Mouse (Mus musculus): ENCODE results near the gene Dnajc3. TPM values are rescaled to one million over a fixed set of nuclear protein-coding genes. Genes with fewer than 3 reads are reported as not detected.
"Not testable (repeated sequence)": the region's sequence is repeated elsewhere in the genome, so short reads cannot be mapped to it uniquely, and the experiment has no call there.

Dnajc3 gene
- total RNA-seq, 2 experiments from 2014 or later, result 19.3 to 22.0 TPM

- intact Hi-C loops (cut with DNase I; ENCODE audit: low total_unique reads), result no loop called here
- DNase-seq, result no peak
These were observed 39.5 kb downstream of the Dnajc3 start for GRCm38 (mm10) chr14:118977136-118977816.

DNA sequence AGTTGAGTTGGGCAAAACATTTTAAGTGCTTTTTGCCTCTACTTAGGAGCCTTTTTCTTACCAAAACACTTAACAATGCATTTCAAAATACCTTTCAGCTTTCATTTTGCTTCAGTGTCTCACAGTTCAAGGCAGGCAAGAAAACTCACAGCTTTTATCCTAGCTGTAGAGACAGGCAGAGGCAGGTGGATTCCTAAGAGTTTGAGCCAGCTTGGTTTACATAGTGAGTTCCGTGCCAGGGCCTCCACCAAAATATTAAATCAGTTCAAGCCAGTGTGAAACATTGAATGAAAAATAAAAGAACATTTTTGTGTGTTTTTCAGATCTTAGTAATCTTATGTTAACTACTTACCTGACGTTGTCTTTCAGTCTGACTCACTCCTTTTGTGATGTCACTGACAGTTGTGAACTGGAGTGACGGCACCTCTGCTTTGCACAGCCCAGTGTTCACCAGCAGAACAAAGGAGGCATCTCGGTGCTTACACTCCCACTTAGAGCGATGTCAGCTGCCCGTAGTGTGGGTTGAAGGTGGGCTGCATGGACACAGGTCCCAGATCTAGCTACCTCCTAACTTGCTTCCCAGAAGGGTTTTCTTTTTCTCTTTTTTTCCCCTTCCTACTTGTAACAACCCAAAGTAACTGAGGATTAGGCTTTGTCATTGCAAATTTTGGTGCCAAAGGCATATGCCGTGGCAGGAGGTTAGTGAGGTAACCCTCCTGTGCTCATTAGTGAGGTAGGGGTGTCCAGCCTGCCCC, 42.0 kb downstream of the Dnajc3 start:
- DNase-seq, result no peak
- intact Hi-C loops (cut with DNase I; ENCODE audit: low total_unique reads), result no loop called here

GRCm38 (mm10) chr14:118980358-118980757, 42.6 kb downstream of the Dnajc3 start:
- intact Hi-C loops (cut with DNase I; ENCODE audit: low total_unique reads), result no loop called here
- no peak for DNase-seq

GRCm38 (mm10) chr14:118980890-118981289, 43.1 kb downstream of the Dnajc3 start:
- no peak for DNase-seq
- intact Hi-C loops (cut with DNase I; ENCODE audit: low total_unique reads), result no loop called here

DNA sequence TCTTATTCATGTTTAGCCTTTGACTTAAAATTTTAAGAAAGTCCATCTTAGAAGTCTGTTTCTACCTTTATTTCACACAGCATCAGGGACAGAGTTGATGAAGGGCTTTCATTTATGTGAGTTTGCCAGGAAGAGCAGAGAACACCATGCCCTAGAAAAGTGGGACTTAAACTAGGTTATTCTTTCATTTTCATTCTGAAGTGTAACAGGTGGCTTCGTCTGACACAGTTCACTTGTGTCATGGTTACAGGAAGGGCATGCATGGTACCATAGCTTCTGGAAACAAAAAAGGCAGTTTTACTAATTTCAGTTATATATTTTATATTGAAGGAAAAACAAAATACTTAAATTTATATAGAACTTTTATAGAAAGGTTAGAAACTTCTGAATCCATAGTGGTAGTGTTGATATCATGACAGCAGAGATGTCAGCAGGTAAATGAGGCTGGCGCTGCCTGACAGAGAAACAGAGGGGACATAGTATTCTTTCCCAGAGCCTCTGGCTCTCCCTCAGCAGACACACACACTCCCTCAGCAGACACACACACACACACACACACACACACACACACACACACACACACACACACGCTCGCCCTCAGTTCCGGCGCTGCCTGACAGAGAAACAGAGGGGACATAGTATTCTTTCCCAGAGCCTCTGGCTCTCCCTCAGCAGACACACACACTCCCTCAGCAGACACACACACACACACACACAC, 44.1 kb downstream of the Dnajc3 start:
- DNase-seq; intact Hi-C loops (cut with DNase I; ENCODE audit: low total_unique reads): not testable (repeated sequence)

DNA sequence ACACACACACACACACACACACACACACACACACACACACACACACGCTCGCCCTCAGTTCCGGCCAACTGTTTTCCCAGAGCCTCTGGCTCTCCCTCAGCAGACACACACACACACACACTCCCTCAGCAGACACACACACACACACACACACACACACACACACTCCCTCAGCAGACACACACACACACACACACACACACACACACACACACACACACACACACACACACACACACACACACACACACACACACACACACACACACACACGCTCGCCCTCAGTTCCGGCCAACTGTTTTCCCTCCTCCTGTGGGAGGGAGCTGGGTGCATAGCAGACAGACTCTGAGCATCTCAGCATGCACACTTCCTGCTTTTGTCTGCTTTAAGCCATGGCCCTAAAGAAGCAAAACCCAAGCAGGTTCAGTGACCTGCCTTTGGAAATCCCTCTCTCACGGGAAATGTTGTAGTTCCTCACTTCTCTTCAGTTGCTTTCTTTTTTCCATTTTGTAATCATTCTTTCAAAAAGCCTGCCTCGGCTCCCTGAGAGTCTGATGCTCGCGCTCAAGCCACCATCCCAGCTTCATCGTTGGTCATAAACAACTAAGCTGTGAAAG, 44.8 kb downstream of the Dnajc3 start:
- DNase-seq; intact Hi-C loops (cut with DNase I; ENCODE audit: low total_unique reads): not testable (repeated sequence)

DNA sequence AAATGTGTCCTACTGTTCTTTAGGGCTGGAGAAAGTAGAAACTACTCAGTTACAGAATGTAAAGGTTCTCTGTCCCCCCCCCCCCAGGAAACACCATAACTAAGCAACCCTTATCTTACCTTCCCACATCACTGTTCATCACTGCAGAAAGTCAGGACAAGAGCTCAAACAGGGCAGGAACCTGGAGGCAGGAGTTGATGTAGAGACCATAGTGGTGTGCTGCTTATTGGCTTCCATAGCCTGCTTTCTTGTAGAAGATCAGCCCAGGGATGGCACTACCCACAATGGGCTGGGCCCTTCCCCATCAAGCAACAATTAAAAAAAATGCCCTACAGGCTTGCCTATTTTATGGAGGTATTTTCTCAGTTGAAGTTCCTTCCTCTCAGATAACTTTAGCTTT, 45.6 kb downstream of the Dnajc3 start:
- intact Hi-C loops (cut with DNase I; ENCODE audit: low total_unique reads), result no loop called here
- no peak for DNase-seq

- no peak for DNase-seq
- intact Hi-C loops (cut with DNase I; ENCODE audit: low total_unique reads), result no loop called here
These were observed 46.4 kb downstream of the Dnajc3 start for GRCm38 (mm10) chr14:118984161-118984560.

GRCm38 (mm10) chr14:118986653-118987522, 49.1 kb downstream of the Dnajc3 start:
- DNase-seq, result peak; percentile 41
- intact Hi-C loops (cut with DNase I; ENCODE audit: low total_unique reads), result loop anchor here (5.0 kb wide), 1 partner anchor 40 kb away; no protein-coding TSS in a partner anchor

GRCm38 (mm10) chr14:118987523-118988496, 50.0 kb downstream of the Dnajc3 start:
- DNase-seq, result no peak
- intact Hi-C loops (cut with DNase I; ENCODE audit: low total_unique reads), result loop anchor here (5.0 kb wide), 1 partner anchor 39 kb away; no protein-coding TSS in a partner anchor

DNA sequence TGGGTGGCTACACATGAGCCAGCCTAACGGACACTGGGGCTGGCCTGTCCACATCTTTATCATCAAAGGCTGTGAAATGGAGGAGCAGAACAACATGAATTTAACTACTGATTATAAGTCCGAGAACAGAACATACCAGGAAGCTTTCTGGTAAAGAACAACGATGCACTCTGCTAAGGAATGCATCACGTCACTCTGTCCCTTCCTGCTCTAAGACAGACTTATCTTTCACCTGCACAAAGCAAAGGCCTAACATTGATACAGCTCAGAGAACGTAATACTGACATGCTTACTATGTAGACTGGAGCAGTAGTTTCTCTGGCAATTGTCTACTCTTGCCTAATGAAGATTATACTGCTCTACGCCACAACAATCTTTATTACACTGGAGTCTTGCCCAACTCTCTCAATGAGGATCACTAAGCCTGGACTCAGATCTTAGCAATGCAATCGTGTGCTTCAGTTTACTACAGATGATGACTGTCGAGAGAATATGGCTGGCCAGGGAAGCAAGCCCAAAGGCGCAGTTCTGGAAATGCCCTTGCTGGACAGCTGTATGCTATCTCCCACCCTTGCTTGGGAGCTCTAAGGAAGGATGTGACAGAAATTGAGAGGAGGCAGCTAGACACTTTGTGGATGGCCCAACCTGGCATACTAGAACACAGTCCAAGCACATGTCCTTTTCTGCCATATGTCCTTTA, 57.6 kb downstream of the Dnajc3 start:
- no peak for DNase-seq
- intact Hi-C loops (cut with DNase I; ENCODE audit: low total_unique reads), result no loop called here

- intact Hi-C loops (cut with DNase I; ENCODE audit: low total_unique reads), result loop anchor here (10.0 kb wide), 1 partner anchor 79 kb away; the partner anchor contains the start of gene Dzip1
- DNase-seq, result no peak
These were observed 65.5 kb downstream of the Dnajc3 start for GRCm38 (mm10) chr14:119003320-119003719.

DNA sequence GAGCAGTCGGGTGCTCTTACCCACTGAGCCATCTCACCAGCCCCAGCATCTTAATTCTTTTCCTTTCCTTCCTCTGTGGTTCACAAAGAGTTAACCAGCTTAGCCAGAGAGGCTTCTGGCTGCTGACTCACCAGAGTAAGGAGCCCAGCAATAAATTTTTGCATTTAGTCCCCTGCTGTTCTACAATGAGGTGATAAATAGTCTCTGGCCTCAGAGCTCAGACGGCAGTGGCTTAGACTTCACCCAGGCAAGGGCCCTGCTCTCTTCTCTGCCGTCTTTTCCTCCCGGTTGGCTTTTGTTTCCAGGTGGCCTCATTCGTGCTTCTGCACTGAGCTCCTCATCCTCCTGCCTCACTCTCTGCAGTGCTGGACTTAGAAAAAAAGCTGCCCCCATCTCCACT, 68.1 kb downstream of the Dnajc3 start:
- intact Hi-C loops (cut with DNase I; ENCODE audit: low total_unique reads), result loop anchor here (10.0 kb wide), 1 partner anchor 81 kb away; the partner anchor contains the start of gene Dzip1
- DNase-seq, result no peak

DNA sequence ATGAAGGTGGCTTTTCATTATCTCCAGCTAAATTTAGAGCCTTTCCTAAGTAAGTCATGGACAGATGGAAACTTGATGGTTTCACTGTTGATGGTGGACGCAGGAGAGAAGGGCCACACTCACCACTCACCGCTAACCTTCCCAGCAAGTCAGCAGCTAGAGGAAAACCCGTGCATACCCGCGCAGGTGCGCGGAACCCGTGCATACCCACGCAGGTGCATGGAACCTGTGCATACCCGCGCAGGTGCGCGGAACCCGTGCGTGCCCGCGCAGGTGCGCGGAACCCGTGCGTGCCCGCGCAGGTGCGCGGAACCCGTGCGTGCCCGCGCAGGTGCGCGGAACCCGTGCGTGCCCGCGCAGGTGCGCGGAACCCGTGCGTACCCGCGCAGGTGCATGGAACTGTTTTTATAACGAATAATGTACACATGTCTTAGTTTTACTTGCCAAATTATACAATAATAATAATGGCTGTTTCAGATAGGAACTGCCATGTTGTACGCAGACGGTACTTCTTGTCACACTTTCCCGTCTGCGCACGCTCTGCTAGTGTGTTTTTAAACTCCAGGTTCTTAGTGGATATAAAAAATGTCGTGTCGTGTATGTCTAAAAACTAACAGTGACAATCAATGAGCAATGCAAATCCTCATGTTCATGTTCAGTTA, 68.8 kb downstream of the Dnajc3 start:
- DNase-seq, result no peak
- intact Hi-C loops (cut with DNase I; ENCODE audit: low total_unique reads), result loop anchor here (10.0 kb wide), 1 partner anchor 82 kb away; the partner anchor contains the start of gene Dzip1

GRCm38 (mm10) chr14:119007103-119007951, 69.6 kb downstream of the Dnajc3 start:
- DNase-seq, result peak; percentile 96
- intact Hi-C loops (cut with DNase I; ENCODE audit: low total_unique reads), result loop anchor here (10.0 kb wide), 1 partner anchor 83 kb away; the partner anchor contains the start of gene Dzip1

Data from gastrocnemius, postnatal 14 days (tissue).